Mouse (Mus musculus) urinary bladder, postnatal 4 days (tissue): ENCODE data around the gene Ndufa4l2.

Experiments
- DNase-seq, 2 experiments: peaks; one replicate each; pipeline ENCODE4 v3.0.0; 2021 to 2022; ENCODE audit warnings: low spot score in 2 of 2

Gene Ndufa4l2

DNA sequence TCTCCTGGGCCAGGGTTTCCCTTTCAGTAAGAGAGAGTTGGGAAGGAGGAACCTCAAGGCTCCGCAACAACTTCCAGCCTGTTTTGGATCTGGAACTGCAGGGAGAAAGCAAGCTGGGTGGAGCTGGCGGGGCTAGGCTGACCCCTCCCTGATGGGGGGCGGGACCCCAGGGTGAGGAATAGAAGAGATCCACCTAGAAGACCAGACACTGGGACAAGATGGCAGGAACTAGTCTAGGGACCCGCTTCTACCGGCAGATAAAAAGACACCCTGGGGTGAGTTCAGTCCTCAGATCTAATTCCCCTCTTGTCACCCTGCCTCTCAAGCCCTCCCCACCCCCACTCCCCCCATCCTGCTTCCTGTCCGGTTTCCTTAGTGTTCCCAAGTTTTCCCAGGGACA is at the start of gene Ndufa4l2:
TSS of gene Ndufa4l2 (plus strand) at position 204 of the 400 bp plus-strand sequence.
- DNase-seq, result peak in 1 of 2 experiments; percentile 47

DNA sequence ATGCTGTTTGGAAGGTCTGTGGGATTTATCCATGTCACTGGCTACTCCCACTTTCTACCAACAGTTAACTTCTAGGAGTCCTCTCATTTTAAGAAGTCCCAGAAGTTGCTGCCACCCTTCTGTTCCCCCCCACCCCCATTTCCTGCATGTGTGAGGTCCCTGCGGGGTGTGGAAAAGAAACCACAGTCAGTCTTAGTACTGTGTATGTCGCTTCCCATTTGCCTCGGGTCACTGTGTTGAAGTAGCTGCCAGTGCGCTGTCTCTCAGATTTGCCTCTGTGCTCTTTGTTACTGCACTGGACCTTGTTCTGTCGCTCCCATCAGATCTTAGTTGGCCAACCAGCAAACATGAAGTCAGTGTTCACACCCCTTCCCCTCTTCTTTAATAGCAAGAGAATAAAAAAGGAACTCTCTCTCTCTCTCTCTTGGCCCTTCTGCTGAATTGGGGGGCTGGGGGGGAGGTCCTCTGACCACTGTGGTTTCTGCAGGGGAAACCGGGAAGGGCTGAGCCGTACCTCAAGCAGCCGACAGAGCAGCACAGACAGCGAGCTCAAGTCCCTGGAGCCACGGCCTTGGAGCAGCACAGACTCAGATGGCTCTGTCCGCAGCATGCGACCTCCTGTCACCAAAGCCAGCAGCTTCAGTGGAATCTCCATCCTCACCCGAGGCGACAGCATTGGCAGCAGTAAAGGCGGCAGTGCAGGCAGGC is 43.3 kb upstream of the Ndufa4l2 start:
- DNase-seq, result no peak

DNA sequence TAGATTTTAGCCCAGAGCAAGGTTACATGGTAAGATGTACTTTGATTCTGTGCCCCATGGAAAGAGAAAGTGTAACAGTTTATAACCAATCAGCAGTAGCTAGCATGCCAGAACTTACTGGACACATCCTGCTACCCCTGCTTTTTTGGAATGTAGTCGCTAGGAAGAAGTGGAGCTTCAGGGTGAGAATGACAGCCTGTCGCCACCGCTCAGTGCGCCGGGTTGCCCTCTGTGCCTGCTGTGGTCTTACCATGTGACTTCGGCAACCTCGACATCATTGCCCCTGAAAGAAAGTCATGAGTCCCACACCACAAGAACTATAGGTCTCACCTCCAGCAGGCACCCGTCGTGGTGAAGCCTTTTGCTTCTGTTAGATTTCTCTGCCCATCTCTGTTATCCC is 42.0 kb upstream of the Ndufa4l2 start:
- no peak for DNase-seq

DNA sequence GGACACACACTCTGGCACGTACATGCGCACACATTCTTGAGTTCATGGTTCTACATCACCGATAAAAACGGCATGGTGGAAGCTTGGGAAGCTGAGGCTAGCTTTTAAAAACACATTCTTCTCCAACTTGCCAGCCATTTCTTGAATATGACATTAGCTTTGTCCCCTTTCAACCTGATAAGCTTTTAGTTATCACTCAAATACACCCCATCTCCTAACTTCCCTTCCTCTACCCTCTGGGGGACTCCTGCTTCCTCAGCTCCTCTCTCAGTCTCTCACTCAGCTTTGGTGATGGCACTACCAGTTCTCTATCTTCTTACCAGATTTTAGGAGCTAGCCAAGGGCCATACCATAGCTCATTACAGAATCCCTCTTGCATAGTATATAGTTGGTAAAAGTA is 39.6 kb upstream of the Ndufa4l2 start:
- no peak for DNase-seq

DNA sequence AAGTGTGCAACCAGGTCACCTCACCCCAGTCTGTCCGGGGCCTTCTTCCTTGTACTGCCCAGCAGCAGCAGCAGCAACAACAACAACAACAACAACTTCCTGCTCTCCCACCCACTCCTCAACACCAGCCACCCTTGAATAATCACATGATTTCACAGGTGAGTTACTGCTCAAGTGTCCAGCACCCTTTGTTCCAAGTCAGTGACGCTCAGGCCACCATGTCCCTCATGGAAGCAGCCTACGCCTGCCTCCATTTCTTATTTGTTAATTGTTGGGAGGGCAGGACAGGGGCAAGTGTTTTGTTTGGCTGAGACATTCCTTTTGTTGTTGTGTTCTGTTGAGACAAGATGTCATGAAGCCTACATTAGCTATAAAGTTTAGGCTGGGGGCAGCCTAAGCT is 38.2 kb upstream of the Ndufa4l2 start:
- no peak for DNase-seq

DNA sequence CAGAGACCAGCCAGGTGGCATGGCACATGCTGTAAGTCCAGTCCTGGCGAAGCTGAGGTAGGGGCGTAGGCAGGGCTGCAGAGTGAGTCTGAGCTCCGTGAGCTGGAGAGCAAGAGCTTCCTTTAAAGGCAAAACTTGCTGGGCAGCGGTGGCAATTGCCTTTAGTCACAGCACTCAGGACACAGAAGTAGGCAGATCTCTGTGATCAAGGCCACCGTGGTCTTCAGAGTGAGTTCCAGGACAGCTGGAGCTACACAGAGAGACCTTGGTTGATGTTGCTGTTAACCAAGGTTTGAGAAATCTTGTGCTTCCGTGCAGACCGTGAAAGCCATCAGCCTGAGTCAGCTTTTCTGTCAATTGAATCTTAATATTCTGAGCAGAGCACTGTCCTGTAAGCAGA is 37.5 kb upstream of the Ndufa4l2 start:
- DNase-seq, result no peak

DNA sequence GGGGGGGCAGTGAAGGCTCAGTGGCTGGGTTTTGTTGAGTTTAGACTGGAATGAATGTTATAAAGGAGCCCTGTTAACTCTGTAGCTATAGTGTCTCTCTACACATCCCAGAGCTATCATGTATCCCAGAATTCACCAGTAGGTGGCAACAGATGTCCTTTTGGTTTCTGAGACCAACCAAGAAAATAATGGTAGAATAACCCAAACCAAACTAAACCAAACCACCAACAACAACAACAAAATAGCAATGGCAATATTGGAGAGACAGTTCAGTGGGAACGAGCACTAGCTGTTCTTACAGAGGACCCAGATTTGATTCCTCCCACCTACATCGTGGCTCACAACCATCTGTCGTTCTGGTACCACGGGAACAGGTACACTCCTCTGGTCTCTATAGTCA is 35.6 kb upstream of the Ndufa4l2 start:
- no peak for DNase-seq

DNA sequence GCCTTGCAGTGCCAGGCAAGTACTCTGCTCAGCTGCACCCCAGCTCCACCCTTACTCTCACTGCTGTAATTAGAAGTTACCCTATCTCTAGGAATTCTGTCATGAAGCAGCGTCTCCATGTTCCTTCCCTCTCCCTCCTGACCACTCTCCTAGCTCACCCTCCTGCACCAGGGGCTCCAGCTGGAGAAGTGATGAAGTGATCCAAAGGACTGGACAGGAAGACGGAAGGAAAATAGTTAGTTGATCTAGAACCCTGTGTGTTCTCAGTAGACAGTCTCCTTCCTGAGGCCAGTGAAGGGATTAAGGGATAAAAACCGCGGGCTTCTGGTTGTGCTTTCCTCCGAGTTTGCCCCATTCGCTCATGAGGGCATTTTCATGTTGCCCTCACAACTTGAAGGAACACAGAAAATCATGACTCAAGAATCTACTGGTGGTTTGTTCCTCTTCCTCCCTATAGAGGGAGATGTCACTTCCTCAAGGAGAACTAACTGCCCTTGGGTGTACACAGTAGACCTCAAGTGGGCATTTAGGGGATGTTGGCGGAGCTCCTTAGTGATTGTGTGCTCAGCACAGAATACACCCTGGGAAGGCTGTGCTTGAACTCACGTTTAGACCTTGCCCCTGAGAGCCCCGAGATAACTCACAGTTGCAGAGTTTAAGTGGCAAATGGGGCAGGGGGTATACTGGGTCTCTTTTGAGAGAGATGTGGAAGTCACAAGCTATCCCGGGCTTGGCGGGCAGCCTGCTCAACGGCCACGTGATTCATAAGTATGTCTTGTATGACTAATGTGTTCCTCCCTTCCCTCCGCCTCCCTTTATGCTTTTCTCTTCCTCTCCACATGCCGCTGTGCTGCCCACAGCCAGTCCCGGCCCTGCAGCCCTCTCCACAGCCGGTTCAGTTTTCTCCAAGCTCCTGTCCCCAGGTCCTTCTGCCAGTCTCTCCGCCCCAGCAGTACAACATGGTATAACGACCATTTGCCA is 33.6 kb upstream of the Ndufa4l2 start:
- DNase-seq, result peak in 1 of 2 experiments; percentile 42

DNA sequence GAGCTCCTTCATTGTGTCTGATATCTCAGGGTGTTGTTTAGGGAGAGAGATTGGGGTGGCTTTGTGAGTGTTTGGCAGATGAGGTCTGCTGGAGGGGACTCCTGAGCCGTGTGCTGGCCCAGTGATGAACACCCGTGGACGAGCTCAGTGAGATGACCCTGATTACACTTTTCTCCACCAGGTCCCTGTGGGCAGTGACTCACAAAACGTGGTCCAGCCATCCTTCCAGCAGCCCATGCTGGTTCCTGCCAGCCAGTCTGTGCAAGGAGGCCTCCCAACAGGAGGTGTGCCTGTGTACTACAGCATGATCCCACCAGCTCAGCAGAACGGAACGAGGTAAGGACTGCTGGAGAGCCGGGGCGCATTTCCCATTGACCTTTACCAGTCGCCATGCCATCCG is 29.5 kb upstream of the Ndufa4l2 start:
- DNase-seq, result no peak

DNA sequence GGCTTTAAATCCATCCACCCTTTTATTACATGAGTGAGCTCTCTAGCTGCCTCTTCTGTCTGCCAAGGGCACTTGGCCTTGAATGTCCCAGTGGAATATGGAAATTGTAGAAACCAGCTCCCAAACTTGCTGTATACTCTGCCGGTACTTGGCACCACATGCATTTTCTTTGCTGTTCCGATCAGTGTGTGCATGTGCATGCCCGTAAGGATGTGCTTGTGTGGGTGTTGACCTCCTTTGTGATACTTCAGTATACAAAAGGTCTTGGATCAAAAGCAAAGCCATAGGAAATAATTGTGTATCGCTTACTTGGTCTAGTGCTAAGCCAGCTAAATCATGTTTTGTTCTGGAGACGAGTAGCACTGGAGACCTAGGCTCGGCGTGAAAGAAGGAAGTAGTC is 25.9 kb upstream of the Ndufa4l2 start:
- no peak for DNase-seq

DNA sequence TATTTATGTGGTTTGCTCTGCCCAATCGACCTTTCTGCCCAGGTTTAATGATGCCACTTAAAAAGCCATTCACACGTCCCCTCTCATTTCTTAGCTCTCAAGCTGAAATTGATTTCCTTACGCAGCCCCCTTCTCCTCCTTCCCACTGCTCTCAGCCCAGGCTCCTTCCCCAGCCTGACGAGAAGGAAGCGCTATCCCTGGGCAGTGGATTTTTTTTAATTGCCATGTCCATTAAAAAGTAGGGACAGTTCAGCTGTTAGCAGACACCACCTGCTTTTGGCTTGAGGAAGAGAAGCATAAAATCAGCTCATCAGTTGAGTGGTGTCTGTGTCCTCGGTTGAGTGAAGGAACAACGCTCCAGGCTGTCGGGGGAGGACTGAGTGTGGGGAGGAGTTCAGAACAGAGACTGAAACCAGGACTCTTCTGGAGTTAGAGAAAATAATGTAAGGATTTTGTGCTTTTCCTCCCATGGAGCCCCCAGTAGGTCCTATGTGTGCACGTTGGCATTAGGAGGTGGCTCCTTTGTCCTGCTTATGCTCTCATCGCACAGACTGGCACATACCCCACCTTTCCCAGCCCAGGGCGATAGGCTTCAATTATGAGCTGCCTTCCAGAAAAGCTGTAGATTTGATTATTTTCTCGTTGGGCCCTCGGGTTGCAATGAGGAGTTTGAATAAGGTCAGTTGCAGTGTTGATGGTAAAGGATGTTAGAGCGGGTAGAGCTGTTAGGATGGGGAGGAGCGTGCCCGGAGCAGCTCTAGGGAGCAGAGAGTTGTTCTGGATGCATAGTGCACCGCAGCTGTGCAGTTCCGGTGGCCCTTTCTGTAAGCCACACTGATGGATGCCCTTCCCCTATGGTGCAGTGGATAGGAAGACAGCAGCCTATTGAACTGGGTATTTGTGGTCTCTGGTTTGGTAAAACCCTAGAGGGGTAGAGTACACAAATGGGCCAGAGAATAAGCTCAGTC is 24.3 kb upstream of the Ndufa4l2 start:
- no peak for DNase-seq

DNA sequence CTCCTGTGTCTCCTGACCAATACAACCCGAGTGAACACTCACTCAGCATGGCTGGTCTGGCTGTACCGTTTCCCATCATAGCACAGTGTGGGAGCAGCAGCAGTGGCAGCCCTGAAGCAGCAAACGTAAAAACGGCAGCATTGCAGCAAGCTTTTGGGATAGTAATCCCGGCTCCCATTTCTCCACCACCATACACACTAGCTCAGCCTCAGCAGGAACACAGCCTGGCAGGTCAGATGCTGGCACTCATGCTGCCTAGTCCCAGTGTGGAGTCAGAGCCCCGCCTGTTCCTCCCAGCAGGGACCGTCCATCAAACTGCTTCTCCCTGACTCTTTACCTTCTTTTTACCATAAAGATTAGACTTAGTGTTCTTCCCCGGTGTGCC is 23.6 kb upstream of the Ndufa4l2 start:
- no peak for DNase-seq

DNA sequence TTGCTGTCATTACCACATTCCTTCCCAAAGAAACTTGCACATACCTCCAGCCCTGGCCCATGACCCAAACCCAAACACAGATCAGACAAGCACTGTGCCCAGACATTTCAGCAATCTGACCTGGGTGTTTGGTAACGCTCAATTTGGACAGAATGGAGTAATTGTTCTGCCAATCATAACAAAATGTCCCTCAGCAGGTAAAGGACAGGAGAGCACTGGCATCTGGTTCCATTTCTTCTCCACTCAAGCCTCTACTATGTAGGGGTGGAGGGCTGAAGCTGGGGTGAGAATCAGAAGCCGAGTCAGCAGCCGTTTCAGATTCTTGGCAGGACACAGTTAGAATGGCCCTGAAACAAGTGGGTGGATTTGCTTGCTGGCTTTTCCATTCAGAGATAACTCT is 22.6 kb upstream of the Ndufa4l2 start:
- DNase-seq, result no peak

DNA sequence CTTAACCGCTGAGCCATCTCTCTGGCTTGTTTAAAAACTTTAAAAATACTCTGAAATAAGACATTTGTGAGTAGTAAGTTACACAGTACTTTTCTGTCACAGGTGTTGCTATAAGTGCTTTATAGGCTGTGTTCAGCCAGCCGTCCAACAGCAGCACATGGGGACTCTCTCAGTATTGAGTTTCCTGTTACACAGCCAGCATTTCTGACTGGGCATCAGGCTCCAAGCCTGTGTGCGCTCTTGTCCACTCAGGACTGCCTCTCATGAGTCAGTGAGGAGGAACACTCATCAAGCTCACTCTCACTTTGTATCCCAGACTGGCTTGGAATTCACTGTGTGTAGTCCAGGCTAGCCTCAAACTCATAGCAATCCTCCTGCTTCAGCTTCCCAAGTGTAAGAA is 18.6 kb upstream of the Ndufa4l2 start:
- no peak for DNase-seq

DNA sequence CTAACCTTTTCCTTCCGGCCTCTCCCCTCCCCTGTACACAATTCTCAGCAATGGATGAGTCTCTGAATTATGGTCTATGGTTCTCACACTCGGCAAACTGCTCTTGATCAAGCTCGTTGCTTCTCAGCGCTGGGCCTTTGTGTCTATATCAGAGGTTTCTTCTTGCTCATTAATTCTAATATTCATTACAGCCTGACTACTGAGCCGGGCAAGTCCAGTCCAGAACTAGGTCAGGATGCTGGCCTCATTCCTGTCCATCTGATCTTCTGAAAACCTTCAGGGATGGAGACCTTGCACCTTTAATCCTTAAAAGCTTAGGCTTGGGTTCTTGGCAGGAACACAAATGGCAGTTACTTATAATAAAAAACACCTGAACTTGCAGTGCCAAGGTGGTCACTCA is 15.3 kb upstream of the Ndufa4l2 start:
- DNase-seq, result no peak

DNA sequence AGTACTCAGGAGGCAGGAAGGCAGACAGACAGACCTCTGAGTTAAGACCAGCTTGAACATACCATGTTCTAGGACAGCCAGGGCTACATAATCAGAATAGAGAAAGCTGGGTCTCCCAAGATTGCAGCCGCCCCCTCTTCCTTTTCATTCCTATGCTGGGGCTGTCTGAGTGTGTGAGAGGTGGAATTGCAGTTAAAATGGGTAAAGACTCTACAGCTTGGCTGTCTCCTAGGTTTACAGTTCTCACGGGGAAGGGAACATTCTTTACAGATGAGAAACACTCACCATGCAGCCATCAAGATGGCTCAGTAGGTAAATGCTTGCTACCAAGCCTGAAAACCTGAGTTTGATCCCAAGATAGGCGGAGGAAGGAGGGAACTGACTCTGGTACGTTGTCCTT is 14.7 kb upstream of the Ndufa4l2 start:
- DNase-seq, result no peak

DNA sequence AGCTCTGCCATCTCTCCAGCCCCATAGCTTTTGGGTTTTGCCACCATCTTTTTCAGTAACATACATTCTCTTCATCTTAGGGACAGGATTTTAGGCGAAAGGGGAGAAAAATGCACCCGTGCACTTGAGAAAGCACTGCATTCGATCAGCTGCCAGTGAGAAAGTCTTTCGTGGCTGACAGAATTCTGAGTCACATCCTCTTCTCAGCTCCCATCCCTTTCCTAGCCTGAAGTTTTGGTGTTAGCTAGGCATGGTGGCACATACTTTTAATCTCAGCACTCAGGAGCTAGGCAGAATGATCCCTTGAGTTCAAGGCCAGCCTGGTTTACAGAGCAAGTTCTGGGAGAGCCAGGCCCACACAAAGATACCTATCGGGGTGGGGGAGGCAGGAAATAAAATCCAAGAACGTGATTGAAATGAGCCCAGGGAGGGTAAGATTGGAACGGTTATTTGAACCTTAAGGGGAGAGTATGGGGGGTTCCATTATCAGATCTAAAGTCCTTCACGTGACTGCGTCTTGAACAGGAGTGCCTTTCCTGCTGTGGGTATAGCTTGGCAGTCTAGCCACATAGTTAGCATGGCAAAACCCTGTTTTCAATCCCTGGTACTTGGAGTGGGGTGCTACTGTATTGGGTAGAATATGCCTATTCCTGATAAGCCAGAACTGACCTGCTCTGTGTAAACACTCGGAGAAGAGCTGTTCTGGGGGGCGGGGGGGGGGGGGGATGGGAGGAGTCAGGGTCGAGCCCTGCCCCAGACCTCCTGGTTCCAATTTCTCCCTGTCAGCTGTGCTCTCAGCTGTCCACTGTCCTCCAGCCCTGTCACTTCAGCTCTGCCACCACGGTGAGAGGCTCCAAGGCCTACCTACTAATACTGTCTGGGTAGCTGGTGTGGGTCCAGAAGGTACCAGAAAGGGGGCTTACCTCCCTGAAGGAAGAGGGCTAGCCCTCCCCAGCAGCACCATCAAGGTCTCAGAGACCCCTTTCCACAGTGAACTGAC is 13.6 kb upstream of the Ndufa4l2 start, which contains the start of gene Stac3:
TSS of gene Stac3 (plus strand) at position 793 of the 1,000 bp plus-strand sequence.
- no peak for DNase-seq

DNA sequence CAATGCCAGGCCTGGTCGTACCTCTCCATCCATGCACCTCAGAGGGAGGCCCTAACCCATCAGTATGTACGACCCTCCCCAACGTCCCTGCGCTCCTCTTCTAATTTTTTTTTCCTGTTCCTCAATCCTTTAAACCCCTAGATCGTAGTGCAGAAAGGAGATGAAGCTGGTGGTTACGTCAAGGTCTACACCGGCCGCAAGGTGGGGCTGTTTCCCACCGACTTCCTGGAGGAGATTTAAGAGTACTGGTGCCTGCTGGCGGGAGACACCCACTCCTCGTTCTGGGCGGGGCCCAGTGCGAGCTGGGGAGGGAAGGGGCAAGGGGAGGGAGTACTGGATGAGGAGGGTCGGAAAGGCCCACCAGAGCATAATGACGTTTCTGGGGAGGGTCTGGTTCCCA is 6.5 kb upstream of the Ndufa4l2 start:
- DNase-seq, result peak; percentile 64 to 77

DNA sequence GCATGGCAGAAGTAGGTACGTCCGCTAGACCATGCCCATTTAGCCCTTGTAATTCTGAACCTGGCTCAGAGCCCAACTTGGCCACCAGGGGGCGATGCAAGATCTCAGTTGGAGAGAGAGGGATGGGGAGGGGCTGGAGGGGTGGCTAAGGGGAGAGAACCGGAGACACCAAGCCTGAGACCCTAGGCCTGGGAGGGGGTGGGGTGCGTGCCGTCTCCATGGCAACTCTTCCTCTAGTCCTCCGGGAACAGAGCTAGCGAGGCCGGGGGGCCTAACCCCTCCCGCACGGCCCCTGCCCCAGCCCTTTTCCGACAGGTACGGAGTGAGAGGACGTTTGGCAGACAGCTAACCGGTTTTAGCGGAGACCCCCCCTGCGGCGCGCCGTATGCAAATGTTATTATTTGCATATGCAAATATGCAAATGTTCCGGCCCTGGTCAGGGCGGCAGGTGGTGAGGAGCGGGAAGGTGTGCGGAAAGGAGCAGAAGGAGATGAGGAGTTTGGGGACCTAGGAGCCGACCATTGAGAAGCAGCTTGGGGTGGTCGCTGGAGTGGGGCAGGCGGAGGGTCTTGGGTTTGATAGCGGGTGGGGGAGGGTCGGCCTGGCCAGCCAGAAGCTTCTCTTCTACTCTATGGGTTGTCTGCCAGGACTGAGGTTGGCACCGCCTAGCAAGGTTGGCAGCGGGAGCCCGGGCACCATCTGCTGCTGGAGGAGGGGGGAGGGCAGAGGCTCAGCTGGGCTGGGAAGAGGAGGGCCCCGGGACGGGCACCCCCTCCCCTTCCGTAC is 5.5 kb upstream of the Ndufa4l2 start:
- peak; percentile 69 to 89 for DNase-seq
